Comparison of ENCODE assay signal across 8 mouse cellular contexts in the genomic region with DNA sequence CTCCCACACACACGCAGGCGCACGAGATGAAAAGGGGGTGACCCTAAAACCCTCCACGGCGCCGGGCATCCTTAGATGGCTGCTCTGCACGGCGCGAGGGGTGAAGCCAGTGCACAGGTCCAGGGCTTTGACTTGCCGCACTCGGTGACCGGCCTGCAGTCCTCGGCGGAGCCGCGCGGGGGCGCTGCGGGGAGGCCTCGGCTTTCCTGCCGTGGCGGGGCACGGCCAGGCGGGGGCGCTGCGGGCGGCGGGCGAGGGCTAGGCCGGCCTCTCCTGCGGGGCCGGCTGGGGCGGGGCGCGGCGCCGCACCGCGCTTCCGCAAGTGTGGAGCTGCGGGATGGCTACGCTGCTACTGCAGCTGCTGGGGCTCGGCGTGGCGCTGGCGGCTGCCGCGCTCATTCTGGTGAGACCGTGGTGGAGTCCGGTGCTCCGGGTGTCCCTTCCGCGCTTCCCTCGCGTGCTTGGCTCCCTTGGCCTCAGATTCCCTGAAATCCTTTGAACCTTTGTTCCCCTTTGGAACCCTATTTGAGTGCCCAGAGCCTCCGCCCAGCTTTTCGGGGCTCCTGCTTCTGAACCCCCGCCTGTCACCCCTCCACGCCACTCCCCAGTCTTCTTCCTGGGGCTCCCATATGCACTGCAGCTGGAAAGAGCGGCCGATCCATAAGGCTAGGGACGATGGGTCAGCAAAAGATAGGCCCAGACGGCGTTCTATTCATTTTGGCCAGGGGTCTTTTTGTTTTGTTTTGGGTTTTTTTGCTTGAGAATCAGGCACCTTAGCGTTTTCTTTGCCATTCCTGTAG. TPM values are rescaled to one million over a fixed set of nuclear protein-coding genes. Genes with fewer than 3 reads are reported as not detected.
DNase-seq lines count a peak whose midpoint lies in the region; ATAC-seq lines count a peak whose summit lies in the region.

TSS of gene Exosc8 (minus strand) at position 147 of the 800 bp plus-strand sequence.
TSS of gene Alg5 (plus strand) at position 293 of the 800 bp plus-strand sequence.

- intact Hi-C loops in gastrocnemius, postnatal 14 days (cut with DNase I; ENCODE audit: low total_unique reads): loop anchor here (5.0 kb wide), 1 partner anchor 332 kb away; no protein-coding TSS in a partner anchor

- peaks cover 59% of the 10 kb centered on the region for H3K36me3 ChIP-seq in megakaryocyte, embryonic 14.5 days (replicated peaks; ENCODE audit: low read length)

- peaks cover 46% of the 10 kb centered on the region for H3K4me1 ChIP-seq in megakaryocyte, embryonic 14.5 days

- H3K27me3 ChIP-seq in megakaryocyte, embryonic 14.5 days (replicated peaks): no peaks in the 10 kb centered on the region

- H3K9me3 ChIP-seq in megakaryocyte, embryonic 14.5 days: no peaks in the 10 kb centered on the region

- DNase-seq in embryo, embryonic 10 days (ENCODE audit: low spot score): peak; percentile 67
- peak; percentile 90 for DNase-seq in gastrocnemius, postnatal 14 days
- DNase-seq in left cerebral cortex, adult 9 months (ENCODE audit: low spot score in 2 of 2): peak; percentile 64 to 91
- peak; percentile 85 to 92 for DNase-seq in right cerebral cortex, adult 2 months (ENCODE audit: low spot score in 2 of 2)
- peak; percentile 87 for DNase-seq in urinary bladder, postnatal 14 days (ENCODE audit: low spot score)

- H3K4me3 ChIP-seq in megakaryocyte, embryonic 14.5 days (replicated peaks): peak within 1 kb of the TSS; percentile 96

- ATAC-seq in activated CD4-positive, CD25-positive, alpha-beta regulatory T cell, adult 4 months: peak; percentile 70
- peak; percentile 74 for ATAC-seq in inflammation-experienced regulatory T-cells, adult 6 months

RNA-seq across cellular contexts. Expression of gene Exosc8, which starts in this region (rescaled TPM):
- polyA plus RNA-seq in activated CD4-positive, CD25-positive, alpha-beta regulatory T cell, adult 4 months (2017; shearing (Covaris generic)): 100 to 1,000 TPM; 205 to 218 TPM
- 10 to 100 TPM; 10.1 to 11.7 TPM for total RNA-seq in gastrocnemius, postnatal 14 days (2021)
- 100 to 1,000 TPM; 228 to 264 (median 247) TPM for polyA plus RNA-seq in inflammation-experienced regulatory T-cells, adult 6 months (2017; shearing (Covaris generic))
- polyA plus RNA-seq in megakaryocyte, embryonic 14.5 days (2012; ENCODE audit: insufficient read depth, low replicate concordance): 33.9 TPM in 1 of 2 replicates, not detected in the other

RNA-seq across cellular contexts. Expression of gene Alg5, which starts in this region (rescaled TPM):
- polyA plus RNA-seq in activated CD4-positive, CD25-positive, alpha-beta regulatory T cell, adult 4 months (2017; shearing (Covaris generic)): 10 to 100 TPM; 76.6 to 88.1 TPM
- 10 to 100 TPM in 1 of 2 experiments, 1 to 10 TPM in 1; 8.1 to 11.7 TPM for total RNA-seq in gastrocnemius, postnatal 14 days (2021)
- 10 to 100 TPM; 71.1 to 93.1 (median 79.9) TPM for polyA plus RNA-seq in inflammation-experienced regulatory T-cells, adult 6 months (2017; shearing (Covaris generic))
- 1.5 TPM in 1 of 2 replicates, not detected in the other for polyA plus RNA-seq in megakaryocyte, embryonic 14.5 days (2012; ENCODE audit: insufficient read depth, low replicate concordance)

Comparison
In these comparisons a context has a peak if more than half of its experiments do, and no peak if none do; other contexts are left out.
1. Peak in every context shown above with its lines: DNase-seq, ATAC-seq and H3K4me3 ChIP-seq.
2. RNA of gene Alg5 (polyA plus RNA-seq): 76.6 to 88.1 TPM in activated CD4-positive, CD25-positive, alpha-beta regulatory T cell, adult 4 months and 71.1 to 93.1 TPM in inflammation-experienced regulatory T-cells, adult 6 months; 1.5 TPM in megakaryocyte, embryonic 14.5 days; every median in the first group is over 10 times any median in the second.